Mouse (Mus musculus): ENCODE data around the gene Fam124a. TPM values are rescaled to one million over a fixed set of nuclear protein-coding genes. Genes with fewer than 3 reads are reported as not detected.

The Fam124a gene
- polyA plus RNA-seq, 1 experiment from 2014 or later, result 1.2 TPM

Other genes with a start within 250 kb of the Fam124a start
- 0.10 and 0.15 TPM in 2 replicates for gene Gucy1b2, start 99.4 kb upstream of the Fam124a start, polyA plus RNA-seq (2016; fragmentation: Nextera tagmentation; extraction: Ambion mirVana)
- gene Gm4131, start 11.2 kb downstream of the Fam124a start, polyA plus RNA-seq (2016; fragmentation: Nextera tagmentation; extraction: Ambion mirVana), result not detected in 2 replicates
- not detected in 2 replicates for gene Serpine3, start 107.9 kb downstream of the Fam124a start, polyA plus RNA-seq (2016; fragmentation: Nextera tagmentation; extraction: Ambion mirVana)
- 33.4 and 35.0 TPM in 2 replicates for gene Ints6, start 205.4 kb downstream of the Fam124a start, polyA plus RNA-seq (2016; fragmentation: Nextera tagmentation; extraction: Ambion mirVana)